Mouse (Mus musculus): ENCODE measurements around the gene Mtfp1.
"Not testable (repeated sequence)": the region's sequence is repeated elsewhere in the genome, so short reads cannot be mapped to it uniquely, and the experiment has no call there.

Mtfp1 gene

GRCm38 (mm10) chr11:4095171-4096053, at the start of gene Mtfp1:
Gene Mtfp1 (minus strand): TSS chr11:4095445.
- no peak for ATAC-seq (ENCODE audit: insufficient number of reproducible peaks, low FRiP score, low TSS enrichment)

- no peak for ATAC-seq (ENCODE audit: insufficient number of reproducible peaks, low FRiP score, low TSS enrichment)
These were observed 48.2 kb upstream of the Mtfp1 start for GRCm38 (mm10) chr11:4143281-4144062.

GRCm38 (mm10) chr11:4142352-4142751, 47.1 kb upstream of the Mtfp1 start:
- ATAC-seq (ENCODE audit: insufficient number of reproducible peaks, low FRiP score, low TSS enrichment): no peak

GRCm38 (mm10) chr11:4141505-4141904, 46.3 kb upstream of the Mtfp1 start:
- ATAC-seq (ENCODE audit: insufficient number of reproducible peaks, low FRiP score, low TSS enrichment): no peak

GRCm38 (mm10) chr11:4138964-4139363, 43.7 kb upstream of the Mtfp1 start:
- no peak for ATAC-seq (ENCODE audit: insufficient number of reproducible peaks, low FRiP score, low TSS enrichment)

DNA sequence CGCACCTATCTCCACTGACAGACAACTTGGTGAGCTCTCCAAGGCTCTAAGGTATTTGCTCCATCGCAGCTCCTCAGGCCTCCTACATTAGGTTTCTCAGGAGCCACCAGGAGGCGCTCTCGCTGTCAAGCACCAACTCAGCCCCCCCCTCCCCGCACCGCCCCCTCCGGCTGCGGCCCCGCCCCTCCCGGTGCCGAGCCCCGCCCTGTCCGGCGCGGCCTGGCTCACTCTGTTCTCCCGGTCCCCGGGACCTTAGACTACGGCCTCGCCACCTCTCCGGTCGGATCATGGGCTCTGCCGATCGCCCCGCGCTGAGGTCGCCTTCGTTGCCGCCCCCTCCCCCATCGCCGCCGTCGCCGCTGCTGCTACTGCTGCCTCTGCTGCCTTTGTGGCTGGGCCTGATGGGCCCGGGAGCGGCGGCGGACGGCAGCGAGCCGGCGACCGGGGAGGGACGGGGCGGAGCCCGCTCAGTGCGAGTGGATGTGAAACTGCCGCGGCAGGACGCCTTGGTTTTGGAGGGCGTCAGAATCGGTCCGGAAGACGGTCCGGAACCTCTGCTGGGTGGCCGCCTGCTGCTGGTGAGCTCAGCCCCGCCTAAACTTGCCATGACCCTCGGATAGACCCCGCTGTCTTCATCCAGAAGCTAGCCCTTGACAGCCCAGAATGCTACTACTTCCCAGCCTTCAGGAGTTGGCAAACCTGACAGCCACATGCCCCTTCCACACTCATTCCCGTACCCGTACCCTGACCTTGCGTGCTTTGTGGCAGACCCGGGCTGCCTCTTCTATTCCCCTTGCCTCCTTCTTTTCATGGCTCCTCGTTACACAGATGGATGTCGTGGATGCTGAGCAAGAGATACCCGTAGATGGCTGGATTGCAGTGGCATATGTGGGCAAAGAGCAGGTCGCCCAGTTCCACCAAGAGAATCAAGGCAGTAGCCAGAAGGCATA, 40.0 kb upstream of the Mtfp1 start, which contains the start of gene Rnf215:
Gene Rnf215, plus strand, starts transcription at position 217 of the 950 bp plus-strand sequence.
- ATAC-seq (ENCODE audit: insufficient number of reproducible peaks, low FRiP score, low TSS enrichment): peak; percentile 74; the same call in 1 of the 2 replicates

DNA sequence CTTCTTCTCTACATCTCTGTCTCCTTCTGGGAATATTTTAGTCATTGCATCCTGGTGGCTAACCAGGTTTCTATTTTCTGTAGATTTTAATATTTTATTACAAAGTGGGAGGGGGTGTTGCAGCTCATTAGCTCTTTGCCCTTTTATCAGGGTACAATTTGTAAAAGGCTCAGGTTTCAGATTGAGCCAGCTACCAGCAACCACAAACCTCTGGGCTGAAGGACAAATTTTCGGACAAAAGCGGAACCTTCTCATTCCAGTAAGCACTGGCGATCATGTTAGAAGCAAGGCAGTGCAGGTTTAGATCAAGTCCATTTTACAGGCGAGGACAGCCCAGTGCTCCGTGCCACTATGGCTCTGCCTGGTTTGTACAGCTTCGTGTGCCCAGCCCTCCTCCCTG, 39.2 kb upstream of the Mtfp1 start:
- ATAC-seq (ENCODE audit: insufficient number of reproducible peaks, low FRiP score, low TSS enrichment): no peak

DNA sequence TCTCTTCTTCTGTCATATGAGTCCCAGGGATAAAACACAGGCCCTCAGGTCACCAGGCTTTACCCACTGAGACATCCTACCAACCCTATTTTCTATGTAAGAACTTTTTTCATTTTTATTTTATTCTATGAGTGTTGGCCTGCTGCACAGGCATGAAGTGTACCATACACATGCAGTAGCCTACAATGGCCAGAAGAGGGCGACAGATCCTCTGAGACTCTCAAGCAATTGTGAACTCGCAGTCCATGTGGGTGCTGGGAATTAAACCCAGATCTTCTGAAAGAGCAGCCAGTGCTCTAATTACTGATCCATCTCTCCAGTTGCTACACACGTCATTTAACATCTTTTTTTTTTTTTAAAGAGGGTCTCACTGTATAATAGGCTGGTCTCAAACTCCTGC, 38.2 kb upstream of the Mtfp1 start:
- no peak for ATAC-seq (ENCODE audit: insufficient number of reproducible peaks, low FRiP score, low TSS enrichment)

- not testable (repeated sequence) for ATAC-seq (ENCODE audit: insufficient number of reproducible peaks, low FRiP score, low TSS enrichment)
These were observed 33.2 kb upstream of the Mtfp1 start for GRCm38 (mm10) chr11:4128461-4128860.

DNA sequence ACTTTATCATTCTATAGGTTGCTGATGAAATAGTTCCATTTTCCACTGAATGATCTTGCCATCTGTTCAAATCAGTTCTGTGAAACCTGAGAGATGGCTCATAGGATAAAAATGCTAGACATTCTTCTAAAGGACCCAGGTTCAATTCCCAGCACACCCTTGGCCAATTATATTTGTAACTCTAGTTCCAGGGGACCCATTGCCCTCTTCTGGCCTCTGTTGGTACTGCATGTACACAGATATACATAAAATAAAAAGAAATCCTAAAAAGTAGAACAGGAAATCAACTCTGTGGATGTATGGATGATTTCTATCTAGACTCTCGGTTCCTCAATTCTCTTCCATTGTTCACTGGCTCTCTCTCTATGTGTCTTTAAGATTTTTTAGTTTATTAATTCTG, 31.8 kb upstream of the Mtfp1 start:
- no peak for ATAC-seq (ENCODE audit: insufficient number of reproducible peaks, low FRiP score, low TSS enrichment)

DNA sequence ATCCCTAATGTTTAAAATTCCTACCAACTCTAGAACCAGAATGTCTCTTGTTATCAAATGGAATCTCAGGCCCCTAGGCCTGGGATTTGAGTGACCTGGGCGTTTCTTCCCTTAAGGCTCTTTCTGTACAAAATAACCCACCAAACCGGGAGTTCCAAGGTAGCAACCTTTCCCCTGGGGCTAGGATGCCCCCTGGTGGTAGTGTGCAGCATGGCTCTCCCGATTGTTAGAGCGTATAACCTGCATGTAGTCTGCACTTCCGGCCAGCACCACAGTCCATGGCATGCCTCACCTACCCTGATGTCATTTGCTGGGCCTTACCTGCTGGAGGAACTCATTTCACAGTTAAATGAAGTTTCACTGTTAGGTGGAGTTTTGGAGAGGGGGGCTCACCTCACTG, 28.7 kb upstream of the Mtfp1 start:
- ATAC-seq (ENCODE audit: insufficient number of reproducible peaks, low FRiP score, low TSS enrichment): no peak

DNA sequence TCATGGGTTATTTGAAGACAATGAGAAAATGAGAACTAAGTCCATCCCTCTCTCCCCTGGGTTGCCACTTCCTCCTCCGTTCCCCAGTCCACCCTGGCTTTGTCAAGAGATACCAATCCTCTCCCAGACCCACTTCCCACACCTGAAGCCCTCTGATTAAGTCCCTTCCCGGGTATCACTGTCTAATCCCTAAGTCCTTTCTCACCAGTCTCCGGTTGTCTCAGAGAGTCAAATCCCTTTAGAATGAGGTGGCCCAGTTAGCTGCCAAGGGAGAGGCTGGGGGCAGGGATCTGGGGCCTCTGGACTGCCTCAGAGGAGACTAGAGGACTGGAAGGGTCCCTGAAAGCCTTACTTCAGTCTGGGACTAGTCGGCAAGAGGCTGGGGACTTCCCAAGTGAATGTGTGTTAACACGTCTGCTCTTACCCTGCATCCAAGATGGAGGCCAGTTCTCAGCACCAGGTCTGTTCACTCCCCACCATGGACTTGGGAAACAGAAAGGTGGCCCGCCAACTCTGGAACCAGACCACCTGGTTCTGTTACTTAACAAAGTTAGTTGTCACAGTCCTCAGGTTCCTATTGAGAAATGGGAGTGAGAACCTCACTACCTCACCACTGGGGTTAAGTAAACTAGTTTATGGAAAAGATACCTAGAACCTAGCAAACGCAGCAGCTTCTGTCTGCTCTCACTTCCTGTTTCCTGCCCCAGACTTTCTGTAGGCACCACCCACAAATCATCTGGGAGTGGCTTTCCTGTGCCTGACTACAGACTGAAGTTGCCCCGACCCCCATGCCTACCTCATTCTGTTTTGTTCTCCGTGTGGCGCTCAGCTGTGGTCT, 27.7 kb upstream of the Mtfp1 start, which contains the start of gene Sec14l2:
Gene Sec14l2, minus strand, starts transcription at position 674 of the 838 bp plus-strand sequence.
- ATAC-seq (ENCODE audit: insufficient number of reproducible peaks, low FRiP score, low TSS enrichment): no peak

DNA sequence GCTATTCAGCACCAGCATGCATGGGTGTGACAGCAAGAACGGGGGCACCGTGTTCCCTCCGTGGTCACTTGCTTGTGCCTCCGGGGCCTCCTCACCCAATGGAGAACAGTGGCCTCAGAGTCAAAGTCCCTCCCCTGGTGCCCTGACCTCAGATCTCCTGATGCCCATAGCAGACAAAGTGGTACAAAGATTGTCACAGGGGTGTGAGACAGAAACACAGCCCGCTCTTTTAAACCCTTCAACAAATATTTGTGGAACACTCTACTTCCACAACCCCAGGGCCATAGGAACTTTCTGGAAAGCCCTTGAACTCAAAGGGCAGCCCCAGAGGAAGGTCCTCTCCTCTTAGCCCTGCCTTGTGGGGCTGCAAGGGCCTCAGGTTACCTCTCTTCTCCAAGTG, 27.0 kb upstream of the Mtfp1 start:
- no peak for ATAC-seq (ENCODE audit: insufficient number of reproducible peaks, low FRiP score, low TSS enrichment)

DNA sequence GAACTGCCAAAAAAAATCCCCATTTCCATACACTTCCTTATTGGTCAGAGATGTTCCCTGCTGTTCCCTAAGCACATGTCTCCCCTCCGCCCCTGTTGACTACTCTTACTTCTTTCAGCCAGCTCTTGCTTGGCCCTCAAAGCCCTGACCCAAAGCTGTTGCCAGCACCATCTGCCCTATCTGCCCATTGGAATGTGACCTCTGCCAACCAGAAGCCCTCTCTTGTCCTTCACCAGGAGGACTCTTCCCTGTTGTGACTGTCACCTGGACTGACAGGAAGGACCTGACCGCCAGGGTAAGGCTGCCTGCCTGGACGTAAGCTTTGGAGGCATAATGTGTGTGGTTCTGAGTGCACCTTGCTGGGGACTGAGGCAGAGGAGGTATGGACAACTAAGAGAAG, 26.4 kb upstream of the Mtfp1 start:
- no peak for ATAC-seq (ENCODE audit: insufficient number of reproducible peaks, low FRiP score, low TSS enrichment)

- no peak for ATAC-seq (ENCODE audit: insufficient number of reproducible peaks, low FRiP score, low TSS enrichment)
These were observed 24.4 kb upstream of the Mtfp1 start for GRCm38 (mm10) chr11:4119635-4120034.

DNA sequence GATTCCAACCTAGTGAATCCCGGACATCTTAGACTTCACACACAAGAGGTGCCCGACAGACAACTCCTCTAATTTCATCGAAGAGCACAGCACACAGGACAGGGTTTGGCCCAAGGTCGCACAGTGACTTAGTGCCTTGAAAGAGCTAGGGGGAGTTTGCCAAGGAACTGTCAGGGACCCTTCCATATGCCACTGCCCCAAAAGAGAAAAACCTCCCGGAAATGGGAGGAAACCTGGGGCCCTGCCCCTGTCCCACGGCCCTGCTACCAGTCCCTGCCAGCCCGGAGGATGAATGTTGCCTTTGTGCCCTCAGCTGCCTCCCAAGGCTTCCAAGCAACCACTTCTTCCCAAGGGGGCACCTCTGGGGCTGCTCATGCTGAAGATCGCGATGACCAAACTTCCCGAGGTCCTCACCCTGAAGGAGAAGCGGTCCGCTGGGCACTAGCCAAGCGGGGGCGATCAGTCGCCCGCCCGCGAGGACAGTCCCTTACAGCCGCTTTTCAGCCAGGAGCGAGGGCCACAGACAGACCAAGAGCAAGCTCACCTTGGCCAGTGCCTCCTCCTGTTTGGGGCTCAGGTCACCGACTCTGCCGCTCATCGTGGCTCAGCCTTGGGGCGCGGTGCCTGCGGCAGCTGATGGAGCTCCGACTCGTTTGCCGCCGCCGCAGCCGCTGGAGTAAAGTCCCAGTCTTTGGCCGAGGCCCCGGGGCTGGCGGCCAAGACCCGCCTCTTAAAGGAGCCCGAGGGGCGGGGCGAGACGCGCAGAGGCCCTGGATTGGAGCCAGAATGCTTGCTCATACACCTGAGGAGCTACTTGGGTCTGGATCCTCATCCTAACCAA, 23.1 kb upstream of the Mtfp1 start:
- ATAC-seq (ENCODE audit: insufficient number of reproducible peaks, low FRiP score, low TSS enrichment): peak; percentile 47; the same call in 1 of the 2 replicates

GRCm38 (mm10) chr11:4117372-4118071, 22.3 kb upstream of the Mtfp1 start:
- no peak for ATAC-seq (ENCODE audit: insufficient number of reproducible peaks, low FRiP score, low TSS enrichment)
